Mouse (Mus musculus): ENCODE data around the gene Prkcg. TPM values are rescaled to one million over a fixed set of nuclear protein-coding genes. Genes with fewer than 3 reads are reported as not detected.
"Not testable (repeated sequence)": the region's sequence is repeated elsewhere in the genome, so short reads cannot be mapped to it uniquely, and the experiment has no call there.

The Prkcg gene
- total RNA-seq, 4 experiments from 2014 or later = 228 to 253 (median 241) TPM

DNA sequence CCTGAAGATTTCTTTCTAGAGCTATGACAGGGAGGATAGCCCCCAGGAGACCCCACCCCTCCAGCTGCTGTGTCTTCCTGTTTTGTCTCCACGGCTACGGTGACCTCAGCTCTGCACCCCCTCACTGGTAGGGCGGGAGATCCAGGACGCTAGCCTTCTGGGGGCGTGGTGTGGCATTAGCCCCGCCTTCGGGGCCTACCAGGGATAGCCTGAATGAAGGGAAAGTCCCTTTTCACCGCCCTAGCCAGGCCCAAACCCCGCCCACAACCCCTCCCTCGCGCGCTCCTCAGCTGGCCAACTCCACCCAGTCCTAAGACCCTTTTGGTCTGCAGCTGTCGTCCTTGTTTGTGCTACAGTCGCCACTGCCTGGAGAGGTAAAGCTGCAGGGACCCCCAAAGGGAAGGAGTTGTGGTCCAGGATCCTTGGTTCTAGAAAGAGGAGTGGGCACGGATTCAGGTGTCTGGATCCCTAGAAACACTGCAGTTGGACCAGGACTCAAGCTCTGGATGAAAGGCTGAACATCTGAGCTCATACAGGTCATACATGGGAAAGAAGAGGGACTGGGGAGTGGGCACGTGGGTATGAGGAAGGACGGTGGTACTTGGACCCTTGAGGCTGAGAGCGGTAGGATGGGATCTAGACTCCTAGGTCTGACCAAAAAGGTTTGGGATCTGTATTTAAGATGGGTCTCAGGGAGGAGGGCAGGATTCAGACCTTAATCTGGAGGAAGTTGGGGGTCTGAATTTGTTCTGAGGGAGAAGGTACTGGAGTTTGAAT lies 1.5 kb downstream of the Prkcg start:
- peak; percentile 61 to 92 for DNase-seq (ENCODE audit: low spot score in 2 of 2)

DNA sequence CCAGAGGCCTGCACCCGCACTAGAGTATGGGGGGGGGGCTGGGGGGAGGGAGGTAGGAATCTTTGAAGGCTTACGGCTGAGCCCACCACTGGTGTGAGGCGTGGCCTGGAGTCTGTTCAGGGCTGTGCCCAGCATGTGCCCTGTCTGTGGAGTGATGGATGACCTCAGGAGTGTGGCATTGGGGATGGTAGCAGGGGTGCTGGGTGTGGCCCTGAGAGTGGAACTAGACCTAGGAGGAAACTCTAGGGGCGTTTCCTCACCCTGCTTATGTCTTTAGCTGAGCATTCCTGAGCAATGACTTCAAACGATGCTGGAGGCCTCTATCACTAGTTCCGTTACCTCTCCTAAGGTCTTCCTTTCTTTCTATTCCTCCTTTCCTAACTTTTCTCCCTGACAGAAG lies 2.2 kb downstream of the Prkcg start:
- no peak for DNase-seq (ENCODE audit: low spot score in 2 of 2)

DNA sequence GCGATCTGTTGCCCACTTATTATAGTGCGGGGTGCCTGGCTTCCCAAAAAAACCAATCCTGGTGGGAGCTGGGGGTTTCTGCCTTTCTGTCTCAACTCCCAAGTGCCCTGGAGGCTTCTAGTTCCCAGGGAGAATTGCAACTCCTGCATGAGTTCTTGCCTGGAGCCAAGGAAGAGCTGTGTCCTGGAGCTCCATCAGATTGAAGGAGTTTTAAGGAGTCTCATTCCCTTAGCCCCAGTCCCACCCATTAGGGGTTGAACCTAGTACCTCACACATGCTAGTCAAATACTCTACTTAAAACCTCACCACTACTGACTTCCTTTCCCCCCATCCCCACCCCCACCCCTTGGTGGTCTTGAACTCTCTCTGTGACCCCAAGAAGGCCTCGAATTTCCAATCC lies 2.8 kb downstream of the Prkcg start:
- DNase-seq (ENCODE audit: low spot score in 2 of 2) = no peak

DNA sequence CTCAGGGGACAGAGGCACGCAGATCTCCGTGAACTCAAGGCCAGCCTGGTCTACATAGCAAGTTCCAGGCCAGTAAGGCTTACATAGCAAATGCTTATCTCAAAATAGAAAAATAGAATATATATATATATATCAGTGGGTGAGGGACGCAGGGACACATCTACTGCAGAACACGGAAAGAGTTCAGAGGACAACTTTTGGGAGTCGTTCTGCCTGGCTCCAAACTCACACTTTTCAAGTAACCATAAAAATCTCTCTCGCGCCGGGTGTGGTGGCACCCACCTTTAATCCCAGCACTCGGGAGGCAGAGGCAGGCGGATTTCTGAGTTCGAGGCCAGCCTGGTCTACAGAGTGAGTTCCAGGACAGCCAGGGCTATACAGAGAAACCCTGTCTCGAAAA lies 3.3 kb downstream of the Prkcg start:
- DNase-seq (ENCODE audit: low spot score in 2 of 2) = not testable (repeated sequence)

DNA sequence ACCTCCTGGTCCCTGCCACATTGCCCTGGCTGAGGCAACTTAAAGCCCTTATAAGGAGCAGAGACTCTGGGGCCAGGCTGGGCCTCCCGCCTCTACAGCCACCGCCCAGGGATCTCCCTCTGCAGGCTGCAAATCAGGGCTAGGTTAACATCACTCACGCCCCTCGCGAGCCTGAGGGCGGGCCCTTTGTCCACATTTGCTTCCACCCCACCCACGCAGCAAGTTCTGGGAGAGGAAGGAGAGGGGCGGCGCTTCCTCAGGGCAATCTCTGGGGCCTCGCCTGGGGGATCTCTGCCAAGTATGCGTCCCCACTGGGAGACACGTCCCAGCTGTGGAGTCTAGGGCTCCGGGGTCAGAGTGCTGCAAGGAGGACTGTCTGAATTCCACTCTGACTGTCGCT lies 3.8 kb downstream of the Prkcg start:
- DNase-seq (ENCODE audit: low spot score in 2 of 2) = no peak

GRCm38 (mm10) chr7:3294794-3295193 lies 5.8 kb downstream of the Prkcg start:
- DNase-seq (ENCODE audit: low spot score in 2 of 2) = no peak

DNA sequence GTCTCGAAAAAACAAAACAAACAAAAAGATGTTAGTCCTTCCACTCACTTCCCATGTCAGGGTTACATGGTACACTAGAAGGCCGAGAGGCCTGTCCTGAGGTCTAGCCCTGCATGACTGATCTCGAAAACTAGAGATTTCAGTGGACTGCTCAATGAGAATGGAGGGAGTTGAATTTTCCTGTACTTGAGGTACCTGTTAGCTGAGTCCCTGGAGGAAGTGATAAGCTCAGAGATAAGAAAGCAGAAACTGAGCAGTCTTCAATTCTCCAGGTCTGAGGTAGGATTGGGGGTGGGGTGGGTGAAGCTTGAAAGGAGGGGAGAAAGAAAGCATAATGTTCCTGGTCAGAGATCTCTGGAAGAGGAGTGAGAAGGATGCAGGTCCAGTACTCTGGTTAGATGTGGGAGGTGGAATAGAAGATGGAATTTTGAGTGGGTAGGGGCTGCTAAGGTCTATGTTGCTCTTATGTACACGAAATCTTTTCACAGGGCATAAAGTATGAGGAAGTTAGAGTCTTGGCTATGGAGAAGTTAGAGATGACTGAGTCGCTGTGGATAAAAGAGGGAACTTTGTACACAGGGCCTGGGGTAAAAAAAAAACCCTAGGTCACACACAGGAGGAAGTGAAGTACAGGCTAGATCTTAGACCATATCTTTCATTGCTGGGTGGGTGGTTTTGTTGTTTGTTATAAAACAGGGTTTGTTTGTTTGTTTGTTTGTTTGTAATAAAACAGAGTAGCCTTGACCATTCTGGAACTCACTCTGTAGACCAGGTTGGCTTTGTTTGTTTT lies 6.5 kb downstream of the Prkcg start:
- DNase-seq (ENCODE audit: low spot score in 2 of 2) = no peak

DNA sequence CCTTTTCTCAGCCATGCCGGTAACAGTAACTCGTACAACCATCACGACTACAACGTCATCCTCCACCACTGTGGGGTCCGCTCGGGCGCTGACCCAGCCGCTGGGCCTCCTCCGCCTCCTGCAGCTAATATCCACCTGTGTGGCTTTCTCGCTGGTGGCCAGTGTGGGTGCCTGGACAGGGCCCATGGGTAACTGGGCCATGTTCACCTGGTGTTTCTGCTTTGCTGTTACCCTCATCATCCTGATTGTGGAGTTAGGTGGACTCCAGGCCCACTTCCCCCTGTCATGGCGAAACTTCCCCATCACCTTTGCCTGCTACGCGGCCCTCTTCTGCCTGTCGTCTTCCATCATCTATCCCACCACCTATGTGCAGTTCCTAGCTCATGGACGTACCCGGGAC lies 7.7 kb downstream of the Prkcg start:
- no peak for DNase-seq (ENCODE audit: low spot score in 2 of 2)

- no peak for DNase-seq (ENCODE audit: low spot score in 2 of 2)
These were observed 11.1 kb downstream of the Prkcg start for GRCm38 (mm10) chr7:3299941-3300617.

DNA sequence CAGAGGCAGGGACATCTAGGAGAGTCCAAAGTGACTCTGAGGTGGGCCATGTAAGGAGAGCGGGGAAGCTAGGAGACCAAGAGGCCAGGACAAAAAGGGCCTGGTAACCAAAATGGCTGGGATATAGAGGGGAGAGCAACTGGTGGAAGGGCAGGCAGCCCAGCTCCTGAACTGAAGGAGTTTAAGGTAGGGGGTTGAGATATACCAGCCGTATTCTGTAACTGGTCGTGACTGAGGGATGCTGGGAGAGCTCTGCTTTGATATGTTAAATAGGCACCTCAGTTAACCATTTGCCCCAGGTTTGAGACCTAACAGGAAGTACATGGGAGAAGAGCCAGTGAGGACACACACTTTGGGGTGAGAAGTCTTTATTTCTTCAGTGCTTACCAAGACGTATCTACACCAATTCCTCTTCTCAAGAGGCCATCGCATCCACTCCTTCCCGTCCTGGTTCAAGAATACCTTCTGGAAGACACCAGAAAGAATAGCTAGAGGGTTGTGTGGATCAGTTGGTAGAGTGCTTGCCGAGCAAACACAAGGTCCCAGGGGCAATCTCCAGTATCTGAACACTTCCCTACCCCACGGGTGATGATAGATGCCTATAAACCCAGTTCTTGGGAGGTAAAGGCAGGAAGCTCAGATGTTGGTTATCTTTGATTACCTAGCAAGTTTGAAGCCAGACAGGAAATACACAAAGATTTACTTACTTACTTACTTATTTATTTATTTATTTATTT lies 12.1 kb downstream of the Prkcg start:
- DNase-seq (ENCODE audit: low spot score in 2 of 2) = no peak

DNA sequence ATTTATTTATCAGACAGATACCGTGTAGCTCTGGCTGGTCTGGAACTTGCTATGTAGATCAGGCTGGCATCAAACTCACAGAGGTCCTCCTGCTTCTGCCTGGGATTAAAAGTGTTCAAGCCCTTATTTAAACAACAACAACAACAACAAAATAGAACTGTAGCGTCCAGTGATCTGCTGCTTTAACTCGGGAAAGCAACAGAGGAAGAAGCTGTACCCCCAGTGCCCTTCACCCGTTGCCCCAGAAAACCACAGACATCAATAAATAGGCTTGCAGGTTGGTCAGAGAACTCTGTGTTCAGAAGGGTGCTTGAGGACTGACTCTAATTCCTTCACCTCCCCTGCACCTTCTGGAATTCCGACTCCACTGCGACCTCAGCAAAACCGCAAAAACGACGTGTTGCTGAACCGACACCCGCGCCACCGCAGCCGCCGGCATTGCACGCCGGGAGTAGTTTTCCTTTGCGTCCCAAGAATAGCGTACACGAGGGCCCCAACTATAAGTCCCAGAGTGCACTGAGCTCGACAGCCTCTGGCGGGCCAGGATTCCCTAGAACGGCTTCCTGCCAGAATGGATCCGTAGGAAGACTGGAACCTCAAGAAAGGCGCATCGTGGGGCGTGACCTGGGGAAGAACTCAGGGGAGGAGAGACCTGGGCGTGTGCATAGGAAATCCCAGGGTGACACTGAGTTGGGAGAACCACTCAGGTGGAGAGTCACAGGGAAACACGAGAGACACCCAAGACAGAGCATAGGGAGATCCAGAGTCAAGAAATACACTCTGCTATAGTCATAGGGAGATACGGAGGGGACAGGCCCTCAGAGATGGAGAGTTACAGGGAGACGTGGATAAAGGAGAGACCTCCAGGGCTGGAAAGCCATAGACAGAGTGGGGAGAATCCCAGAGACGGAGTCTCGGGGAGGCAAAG lies 12.9 kb downstream of the Prkcg start:
- DNase-seq (ENCODE audit: low spot score in 2 of 2) = peak in 1 of 2 experiments; percentile 34

- no peak for DNase-seq (ENCODE audit: low spot score in 2 of 2)
These were observed 13.7 kb downstream of the Prkcg start for GRCm38 (mm10) chr7:3302556-3303275.

- DNase-seq (ENCODE audit: low spot score in 2 of 2) = peak; percentile 47 to 52
These were observed 14.3 kb downstream of the Prkcg start for GRCm38 (mm10) chr7:3303276-3303781.

- DNase-seq (ENCODE audit: low spot score in 2 of 2) = no peak
These were observed 14.8 kb downstream of the Prkcg start for GRCm38 (mm10) chr7:3303789-3304188.

DNA sequence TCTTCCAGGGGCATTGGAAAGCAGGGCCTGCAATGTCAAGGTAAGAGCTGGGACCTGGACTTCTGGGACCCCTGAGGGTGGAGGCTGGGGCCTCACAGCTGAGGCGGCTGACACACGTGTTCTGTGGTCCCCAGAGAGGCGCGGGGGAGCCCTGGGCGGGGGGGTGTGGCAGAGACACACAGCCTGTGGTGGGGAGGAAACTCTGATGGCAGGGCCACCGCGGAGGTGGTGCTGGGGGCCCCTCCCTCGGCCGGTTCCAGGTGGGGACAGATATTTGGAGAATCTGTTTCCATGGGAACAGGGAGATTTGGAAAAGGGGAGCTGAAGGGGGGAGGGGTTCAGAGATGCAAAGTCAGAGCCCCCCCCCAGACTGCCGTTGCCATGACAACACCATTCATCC lies 15.3 kb downstream of the Prkcg start:
- DNase-seq (ENCODE audit: low spot score in 2 of 2) = peak in 1 of 2 experiments; percentile 71

- no peak for DNase-seq (ENCODE audit: low spot score in 2 of 2)
These were observed 17.4 kb downstream of the Prkcg start for GRCm38 (mm10) chr7:3306400-3306799.

DNA sequence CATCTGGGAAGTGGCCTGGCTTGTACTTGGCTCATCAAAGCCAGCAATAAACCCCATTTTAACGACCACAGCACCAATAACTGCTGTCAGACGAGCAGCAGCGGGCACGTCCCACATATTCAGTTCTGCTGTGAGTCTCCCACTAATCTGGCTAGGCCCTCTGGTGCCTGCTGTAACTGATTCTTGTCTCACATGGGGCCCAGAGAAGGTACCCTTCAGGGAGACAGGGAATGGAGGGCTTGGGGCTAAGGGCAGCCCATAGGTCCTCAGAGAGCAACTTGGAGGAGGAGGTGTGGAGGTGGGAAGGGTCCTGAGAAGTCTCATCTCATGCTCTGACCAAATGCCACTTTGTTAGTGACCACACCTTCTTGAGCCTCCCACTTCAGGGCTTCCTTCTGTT lies 19.7 kb downstream of the Prkcg start:
- DNase-seq (ENCODE audit: low spot score in 2 of 2) = no peak

DNA sequence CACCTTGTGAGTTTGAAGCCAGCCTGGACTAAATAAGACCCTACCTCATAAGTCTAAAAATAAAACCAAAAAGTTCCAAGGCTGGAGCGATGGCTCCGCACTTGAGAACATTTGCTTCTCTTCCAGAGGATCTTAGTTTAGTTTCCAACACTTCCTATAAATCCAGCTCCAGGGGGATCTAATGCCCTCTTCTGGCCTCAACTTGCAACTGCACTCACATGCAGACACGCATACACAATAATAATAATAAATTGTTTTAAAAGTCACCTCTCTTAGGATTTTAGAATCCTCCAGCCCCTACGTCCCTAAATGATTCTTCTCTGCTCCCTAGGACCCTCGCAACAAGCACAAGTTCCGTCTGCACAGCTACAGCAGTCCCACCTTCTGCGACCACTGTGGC lies 21.3 kb downstream of the Prkcg start:
- no peak for DNase-seq (ENCODE audit: low spot score in 2 of 2)

DNA sequence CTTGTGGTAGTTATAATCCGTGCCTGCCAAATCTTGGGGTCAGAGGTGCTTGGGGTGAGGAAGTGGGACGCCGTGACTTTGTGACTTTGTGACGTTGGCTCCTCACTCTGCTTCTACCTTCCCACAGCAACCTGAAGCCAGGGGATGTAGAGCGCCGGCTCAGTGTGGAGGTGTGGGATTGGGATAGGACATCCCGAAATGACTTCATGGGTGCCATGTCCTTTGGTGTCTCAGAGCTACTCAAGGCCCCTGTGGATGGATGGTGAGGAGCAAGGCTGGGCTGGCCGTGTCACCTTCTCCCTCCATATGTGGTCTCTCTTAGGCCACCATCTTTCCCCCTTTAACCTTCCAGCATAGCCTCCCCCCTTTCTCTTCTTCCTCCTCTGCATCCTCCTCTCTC lies 24.6 kb downstream of the Prkcg start:
- no peak for DNase-seq (ENCODE audit: low spot score in 2 of 2)

- no peak for DNase-seq (ENCODE audit: low spot score in 2 of 2)
These were observed 25.1 kb downstream of the Prkcg start for GRCm38 (mm10) chr7:3314121-3314520.
